Mouse (Mus musculus) intestine, postnatal 0 days (tissue): ENCODE results near the gene Meioc. TPM values are rescaled to one million over a fixed set of nuclear protein-coding genes. Genes with fewer than 3 reads are reported as not detected.

Experiments
- ATAC-seq: fragments of 200-750 bp; cut with Nextera tagmentation; 2 replicates; pipeline ENCODE4 v1.8.0; 2017; ENCODE audit warnings: mild to moderate bottlenecking, moderate TSS enrichment, moderate library complexity
- H3K27ac ChIP-seq: fragments of 300-500 bp; sonication (generic); 2 replicates; pipeline ENCODE4 v1.5.1; 2014; ENCODE audit warnings: mild to moderate bottlenecking, low read depth, low read length, moderate library complexity
- H3K27me3 ChIP-seq: fragments of 300-500 bp; sonication (generic); replicated peaks from 2 replicates; pipeline ENCODE4 v1.6.1; 2014; ENCODE audit warnings: low read length, mixed read lengths; ENCODE audit not compliant: control insufficient read depth, insufficient read depth
- H3K36me3 ChIP-seq: fragments of 300-500 bp; sonication (generic); 2 replicates; pipeline ENCODE4 v1.6.1; 2014; ENCODE audit warnings: mild to moderate bottlenecking, moderate library complexity; ENCODE audit not compliant: control insufficient read depth, insufficient read depth
- H3K4me1 ChIP-seq: fragments of 300-500 bp; sonication (generic); replicated peaks from 2 replicates; pipeline ENCODE4 v1.6.1; 2014; ENCODE audit warnings: antibody characterized with exemption, low read length, mixed read lengths; ENCODE audit not compliant: control insufficient read depth, insufficient read depth
- H3K4me2 ChIP-seq: fragments of 300-500 bp; sonication (generic); replicated peaks from 2 replicates; pipeline ENCODE4 v1.6.1; 2014; ENCODE audit warnings: low read depth, mild to moderate bottlenecking, moderate library complexity
- H3K4me3 ChIP-seq: fragments of 300-500 bp; sonication (generic); 2 replicates; pipeline ENCODE4 v1.5.1; 2014; ENCODE audit warnings: low read depth, low read length
- H3K9ac ChIP-seq: fragments of 300-500 bp; sonication (generic); 2 replicates; pipeline ENCODE4 v1.6.1; 2014; ENCODE audit warnings: mild to moderate bottlenecking, low read depth, low read length
- H3K9me3 ChIP-seq: fragments of 300-500 bp; sonication (generic); 2 replicates; pipeline ENCODE4 v1.6.1; 2016; ENCODE audit warnings: mixed run types; ENCODE audit not compliant: control insufficient read depth
- CTCF ChIP-seq: sonication (generic); IDR thresholded peaks from 2 replicates; pipeline ENCODE4 v1.5.1; 2016; ENCODE audit warnings: low read depth, mild to moderate bottlenecking, control low read depth, antibody characterized with exemption, moderate library complexity
- WGBS: fragments of 180-500 bp; shearing (Covaris S2); extraction: QIAGEN DNeasy Blood & Tissue Kit; methylation state at CpG from one replicate; pipeline ENCODE4 v1.1.7; 2014; 5-methylcytosine and 5-hydroxymethylcytosine counted together
- polyA plus RNA-seq: library from polyadenylated mRNA; unstranded; fragments of >200 nt; fragmentation: Nextera tagmentation; extraction: Ambion mirVana; gene quantifications from 2 replicates; pipeline ENCODE4 v1.2.1, GENCODE M21; 2015

Gene Meioc
- 0.09 and 0.14 TPM in 2 replicates for polyA plus RNA-seq

DNA sequence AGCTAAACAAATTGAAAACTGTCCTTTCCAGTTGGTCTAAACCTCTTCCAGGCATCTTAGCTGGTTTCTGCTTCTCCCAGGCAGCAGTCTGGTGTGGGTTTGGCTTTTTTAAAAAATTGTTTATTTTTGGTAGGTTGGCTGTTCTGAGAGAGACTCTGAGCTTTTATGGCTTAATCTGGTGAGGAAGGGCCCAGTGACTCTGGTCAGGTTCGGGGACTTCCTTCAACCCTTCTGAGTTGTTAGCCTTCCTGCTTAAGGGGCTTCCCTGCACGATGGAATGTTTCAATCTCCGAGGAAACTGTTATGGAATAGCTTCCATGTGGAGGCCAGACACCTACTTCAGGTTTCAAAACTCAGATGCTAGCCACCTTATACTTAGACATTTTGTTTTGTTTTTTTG is at the start of gene Meioc:
Gene Meioc (plus strand): TSS at position 301 of the 400 bp plus-strand sequence.
- Histone ChIP-seq H3K9me3 (no peaks in the 10 kb centered on the region; the same call in 1 of the 2 replicates), H3K9ac (no peak within 1 kb of the TSS), H3K4me1 (no peaks in the 10 kb centered on the region), H3K4me3 (no peak within 1 kb of the TSS), H3K27me3 (peaks cover 25% of the 10 kb centered on the region), H3K27ac (no peak within 1 kb of the TSS), H3K4me2 (no peak within 1 kb of the TSS), H3K36me3 (no peaks in the 10 kb centered on the region)
- 56% methylated on average over 3 of the region's 3 CpGs for WGBS
- ATAC-seq: no peak
- no peak for TF ChIP-seq CTCF

DNA sequence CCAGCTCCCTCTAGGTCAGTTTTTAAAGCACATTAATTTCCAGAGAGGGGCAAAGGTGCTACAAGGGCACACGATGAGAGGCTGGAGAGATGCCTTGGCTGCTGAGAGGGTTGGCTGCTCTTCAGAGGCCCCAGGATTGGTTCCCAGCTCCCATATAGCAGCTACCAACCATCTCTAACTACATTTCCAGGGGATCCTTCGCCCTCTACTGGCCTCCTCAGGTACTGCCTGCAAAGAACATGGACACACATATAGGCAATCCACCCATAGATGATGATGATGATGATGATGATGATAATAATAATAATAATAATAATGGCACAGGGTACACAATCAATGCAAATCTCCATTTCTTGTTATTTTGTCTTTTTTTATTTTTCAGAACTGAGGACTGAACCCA is 44.1 kb upstream of the Meioc start:
- 62% methylated on average over 2 of the region's 2 CpGs for WGBS
- Histone ChIP-seq H3K4me3 (no peak overlapping the region), H3K9ac (no peak overlapping the region), H3K4me2 (no peak overlapping the region), H3K9me3 (no peaks in the 10 kb centered on the region), H3K27me3 (no peaks in the 10 kb centered on the region), H3K4me1 (peaks cover 6% of the 10 kb centered on the region), H3K27ac (no peak overlapping the region), H3K36me3 (no peaks in the 10 kb centered on the region)
- TF ChIP-seq CTCF: peak; percentile 41
- ATAC-seq: no peak

DNA sequence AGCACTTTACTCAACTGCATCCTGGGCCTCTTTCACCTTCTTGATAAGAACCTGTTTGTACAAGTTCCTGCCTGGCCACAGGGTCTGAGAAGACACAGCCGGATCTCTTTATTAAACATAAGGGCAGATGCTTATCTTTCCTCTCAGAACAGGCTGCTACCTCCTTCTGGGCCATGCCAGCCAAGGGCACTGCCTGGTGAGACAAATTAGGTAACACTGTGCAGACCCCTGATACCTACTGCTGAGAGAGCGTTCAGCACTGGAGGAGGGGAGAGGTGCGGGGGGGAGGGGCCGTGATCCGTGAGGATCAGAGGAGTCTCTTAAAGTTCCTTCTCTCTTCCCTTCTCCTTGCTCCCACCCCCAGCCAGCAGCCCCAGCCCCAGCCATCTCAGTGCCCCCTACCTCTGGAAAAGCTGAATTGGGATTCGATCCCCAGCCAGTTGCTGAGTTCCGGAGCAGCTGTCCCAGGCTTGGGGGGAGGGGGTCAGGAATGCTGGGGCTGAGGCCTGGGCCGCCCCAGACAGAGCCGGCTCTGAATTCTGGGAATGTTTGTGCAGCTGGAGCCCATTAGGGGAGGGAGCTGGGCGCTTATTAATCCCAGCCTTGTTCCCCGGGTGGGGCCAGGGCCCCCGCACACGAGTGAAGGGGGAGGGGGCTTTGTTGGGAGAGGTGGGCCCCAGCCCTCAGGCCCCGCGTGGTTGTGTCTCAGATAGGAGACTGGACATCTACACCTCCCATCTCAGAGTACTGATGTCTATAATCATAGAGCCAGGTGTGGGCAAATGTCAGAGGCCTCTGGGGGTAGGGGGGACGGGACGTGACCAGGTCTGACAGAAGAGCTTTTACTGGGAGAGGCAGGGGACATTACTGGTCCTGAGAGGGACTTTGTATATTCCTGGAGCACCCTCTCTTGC is 39.4 kb upstream of the Meioc start:
- H3K36me3 ChIP-seq: no peaks in the 10 kb centered on the region
- WGBS: 18% methylated on average over 17 of the region's 17 CpGs
- H3K4me1 ChIP-seq: peaks cover 6% of the 10 kb centered on the region
- no peaks in the 10 kb centered on the region for H3K9me3 ChIP-seq
- no peak for TF ChIP-seq CTCF
- no peak overlapping the region for H3K4me3 ChIP-seq
- H3K27me3 ChIP-seq: no peaks in the 10 kb centered on the region
- peak; percentile 50; the same call in 1 of the 2 replicates for ATAC-seq
- H3K4me2 ChIP-seq: peak overlapping the region; percentile 32
- H3K27ac ChIP-seq: peak overlapping the region; percentile 60
- no peak overlapping the region for H3K9ac ChIP-seq

DNA sequence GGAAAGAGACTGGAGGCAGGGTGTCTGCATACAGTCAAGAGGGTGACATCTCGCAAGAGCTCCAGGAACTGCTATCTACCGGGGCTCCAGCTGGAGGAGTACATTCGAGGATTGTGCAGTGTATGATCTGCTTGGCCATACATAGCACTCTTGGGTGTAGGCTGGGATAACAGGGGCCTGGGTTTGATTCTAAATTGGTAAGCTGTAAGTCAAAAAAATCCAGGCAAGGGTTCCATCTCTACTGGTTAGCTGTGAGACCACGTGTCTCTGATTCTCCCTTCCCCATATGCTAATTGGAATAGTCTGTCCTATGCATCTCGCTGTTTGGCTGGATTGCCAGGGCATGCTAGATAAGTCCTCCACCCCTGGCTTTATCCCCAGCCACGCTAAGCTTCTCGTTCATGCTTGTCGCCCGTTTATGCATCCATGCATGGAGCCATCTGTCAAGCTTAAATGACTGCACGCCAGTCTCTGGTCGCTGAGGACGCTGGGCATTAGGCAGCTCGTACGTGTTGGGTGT is 38.6 kb upstream of the Meioc start:
- no peaks in the 10 kb centered on the region for H3K9me3 ChIP-seq
- H3K9ac ChIP-seq: no peak overlapping the region
- H3K4me3 ChIP-seq: no peak overlapping the region
- no peak overlapping the region for H3K4me2 ChIP-seq
- H3K36me3 ChIP-seq: no peaks in the 10 kb centered on the region
- ATAC-seq: no peak
- TF ChIP-seq CTCF: no peak
- 0 out of 2 replicates have a peak overlapping the region, but pooled peaks have one; percentile 60 for H3K27ac ChIP-seq
- H3K27me3 ChIP-seq: no peaks in the 10 kb centered on the region
- H3K4me1 ChIP-seq: peaks cover 6% of the 10 kb centered on the region
- WGBS: 55% methylated on average over 14 of the region's 14 CpGs

DNA sequence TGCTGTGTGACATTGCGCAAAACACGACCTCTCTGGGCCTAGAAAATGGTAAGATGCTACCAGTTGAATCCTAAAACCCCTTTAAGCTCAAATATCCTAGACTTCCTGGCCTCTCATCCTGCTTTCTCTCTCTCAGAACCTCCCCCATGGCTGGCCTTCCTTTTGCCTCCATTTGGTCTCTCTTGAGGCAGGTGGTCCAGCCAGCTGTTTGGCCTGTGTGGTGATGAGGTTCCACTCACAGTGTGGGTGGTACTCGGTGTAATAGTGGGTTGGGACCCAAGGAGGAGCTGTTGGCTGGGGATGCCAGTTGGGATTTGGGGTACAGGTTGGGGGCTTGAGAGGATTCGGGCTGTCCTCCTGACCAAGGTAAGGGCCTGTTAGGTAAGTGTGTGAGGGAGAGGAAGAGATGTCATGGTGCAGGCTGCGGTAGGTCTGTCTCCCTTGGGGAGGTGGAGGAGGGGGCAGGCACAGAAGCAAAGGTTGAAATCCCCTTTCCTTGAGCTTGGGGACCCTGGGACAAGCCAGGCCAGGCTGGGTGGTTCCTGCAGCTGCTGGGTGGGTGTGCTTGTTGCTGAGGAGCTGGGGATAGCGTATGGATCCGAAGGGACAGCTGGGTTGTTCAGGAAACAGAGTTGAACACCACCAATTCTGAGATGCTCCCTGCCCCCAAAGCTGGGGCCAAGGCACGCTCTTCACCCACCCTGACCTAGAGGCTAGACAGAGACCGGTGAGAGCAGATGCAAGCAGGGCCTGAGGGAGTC is 36.2 kb upstream of the Meioc start:
- Histone ChIP-seq H3K36me3 (no peaks in the 10 kb centered on the region), H3K4me1 (peaks cover 6% of the 10 kb centered on the region), H3K9ac (no peak overlapping the region), H3K9me3 (no peaks in the 10 kb centered on the region), H3K4me3 (no peak overlapping the region), H3K4me2 (no peak overlapping the region), H3K27ac (no peak overlapping the region), H3K27me3 (no peaks in the 10 kb centered on the region)
- TF ChIP-seq CTCF: no peak
- ATAC-seq: no peak
- 84% methylated on average over 9 of the region's 9 CpGs for WGBS

DNA sequence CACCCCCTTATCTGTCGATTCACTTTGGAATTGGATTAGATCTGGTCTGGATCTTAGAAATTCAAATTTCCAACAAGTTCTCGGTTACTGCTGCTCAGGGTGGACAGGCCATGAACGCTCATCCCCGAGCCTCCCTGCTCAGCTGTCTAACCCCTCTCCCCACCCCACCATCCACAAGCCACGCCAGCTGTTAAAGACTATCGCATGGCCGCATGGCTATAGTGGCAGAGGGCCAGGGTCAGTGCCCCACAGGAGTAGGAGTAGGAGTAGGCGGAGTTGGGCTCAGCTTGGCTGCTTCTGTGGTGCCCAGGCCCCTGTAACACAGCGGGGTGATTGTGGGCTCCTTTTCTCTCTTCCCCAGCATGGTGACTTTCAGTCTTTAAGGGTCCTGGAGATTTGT is 35.0 kb upstream of the Meioc start:
- Histone ChIP-seq H3K4me2 (no peak overlapping the region), H3K4me1 (peaks cover 8% of the 10 kb centered on the region)
- no peak for TF ChIP-seq CTCF

More for the DNA sequence above, 35.0 kb upstream of the Meioc start:
- Histone ChIP-seq H3K27me3 (no peaks in the 10 kb centered on the region), H3K9me3 (no peaks in the 10 kb centered on the region), H3K9ac (no peak overlapping the region), H3K36me3 (no peaks in the 10 kb centered on the region), H3K27ac (no peak overlapping the region), H3K4me3 (no peak overlapping the region)
- 79% methylated on average over 9 of the region's 9 CpGs for WGBS
- ATAC-seq: no peak
